Mouse (Mus musculus): ENCODE measurements around the gene Noct.

Noct gene

DNA sequence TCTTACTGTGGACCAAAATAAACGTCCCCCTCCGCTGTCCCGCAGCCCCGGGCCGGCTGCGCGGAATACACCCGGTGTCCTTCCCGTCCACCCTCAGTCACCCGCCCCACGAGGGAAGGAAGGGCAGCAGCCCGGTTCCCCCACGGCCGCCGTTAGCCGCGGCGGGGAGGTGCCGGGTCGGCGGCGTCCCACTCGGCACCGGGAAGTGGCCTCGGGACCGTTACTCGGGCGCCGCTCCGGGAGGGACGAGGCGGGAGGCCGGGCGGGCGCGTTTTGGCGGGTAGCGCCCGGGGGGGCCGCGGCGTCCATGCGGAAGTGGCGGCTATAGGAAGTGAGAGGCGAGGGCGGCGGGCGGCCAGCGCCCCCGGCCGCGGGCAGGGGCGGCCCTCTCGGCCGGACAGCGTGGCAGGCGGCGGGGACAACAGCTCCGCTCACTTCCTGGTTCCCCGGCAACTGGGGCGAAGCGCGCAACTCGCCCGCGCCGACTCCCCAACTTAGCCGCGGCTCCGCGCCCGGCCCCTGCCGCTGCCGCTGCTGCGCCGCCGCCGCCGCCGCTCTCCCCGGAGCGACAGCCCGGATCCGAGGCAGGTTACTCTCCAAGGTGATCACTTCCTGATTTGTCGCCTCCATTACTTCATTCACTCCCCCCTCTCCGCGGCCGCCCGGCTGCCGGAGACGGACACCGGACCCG is 52.3 kb downstream of the Noct start:
- peak; percentile 75 for DNase-seq (ENCODE audit: low read depth, low spot score)

DNA sequence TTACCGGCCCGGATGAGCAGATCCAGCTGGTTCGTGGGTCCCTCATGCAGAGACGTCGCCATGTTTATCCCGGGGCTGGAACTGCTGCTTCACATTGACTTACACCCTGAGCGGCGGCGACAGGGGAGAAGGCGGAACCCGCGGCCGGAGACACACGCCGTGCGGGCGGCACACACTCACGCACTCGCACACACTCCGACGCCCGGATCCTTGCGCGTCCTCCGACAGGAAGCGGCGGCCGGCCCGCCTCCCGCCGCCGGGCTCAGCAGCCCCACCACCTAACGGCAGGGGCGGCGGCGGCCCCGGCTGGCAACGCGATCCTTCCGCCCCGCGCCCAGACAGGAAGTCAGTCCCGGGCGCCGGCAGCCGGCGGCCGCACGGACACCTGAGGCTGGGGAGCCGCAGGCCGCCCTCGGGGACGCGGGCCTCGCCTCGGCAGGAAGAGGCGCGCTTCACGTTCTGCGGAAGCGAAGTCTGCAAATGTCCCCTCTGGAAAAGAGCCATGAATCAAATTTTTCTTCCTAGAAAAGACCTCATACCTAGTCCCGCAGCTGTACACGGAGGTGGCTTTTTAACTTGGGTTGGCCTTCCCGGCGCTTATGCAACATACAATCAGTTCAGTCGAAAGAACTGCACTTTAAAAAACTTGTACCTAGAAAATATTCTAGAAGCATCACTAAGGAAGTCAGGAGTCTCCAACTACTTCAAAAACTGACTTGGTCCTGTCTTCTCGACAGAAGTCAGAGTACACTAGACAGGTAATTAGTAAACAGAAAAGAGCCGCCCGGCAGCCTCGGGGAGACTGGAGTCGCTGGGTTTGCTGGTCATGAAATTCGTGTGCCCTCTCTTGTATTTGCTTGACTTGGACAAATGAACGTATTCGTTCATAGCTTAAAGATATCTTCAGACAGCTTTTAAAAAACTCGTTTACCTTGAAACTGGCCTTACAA is 53.2 kb downstream of the Noct start:
- peak; percentile 94 for DNase-seq (ENCODE audit: low read depth, low spot score)

DNA sequence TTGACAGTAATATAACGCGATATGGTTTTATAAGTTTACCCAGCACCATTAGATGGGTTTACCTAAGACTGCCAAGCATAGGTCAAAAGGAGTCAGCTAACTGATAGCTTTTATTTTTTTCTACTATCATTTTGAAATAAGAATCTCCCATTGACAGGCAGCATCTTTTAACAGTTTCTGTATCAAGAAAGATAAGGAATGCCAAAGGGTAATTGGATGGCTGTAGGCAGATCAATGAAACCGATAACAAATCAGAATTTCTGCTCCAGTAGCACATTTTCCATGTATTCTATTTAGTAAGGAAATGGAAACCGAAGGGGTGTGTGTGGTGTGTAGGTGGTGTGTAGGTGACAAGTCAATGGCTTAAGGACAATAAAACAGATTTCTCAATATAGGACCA is 54.2 kb downstream of the Noct start:
- no peak for DNase-seq (ENCODE audit: low read depth, low spot score)

DNA sequence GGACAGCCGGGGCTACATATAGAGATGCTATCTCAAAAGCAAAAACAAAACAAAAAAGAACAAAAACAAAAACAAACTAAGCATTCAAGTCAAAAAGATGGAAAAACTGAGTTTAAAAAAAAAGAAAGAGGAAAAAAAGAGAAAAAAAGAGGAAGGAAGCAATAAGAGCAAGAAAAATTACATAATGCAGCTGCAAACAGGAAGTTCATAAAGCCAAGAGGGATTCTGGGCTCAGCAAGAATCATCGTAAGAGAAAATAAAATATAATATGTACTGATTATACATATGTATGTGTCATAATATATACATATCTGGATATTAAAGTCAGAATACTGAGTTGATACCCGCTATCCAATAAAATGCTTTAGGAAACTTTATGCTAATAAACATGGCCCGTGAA is 57.5 kb downstream of the Noct start:
- DNase-seq (ENCODE audit: low read depth, low spot score): no peak

DNA sequence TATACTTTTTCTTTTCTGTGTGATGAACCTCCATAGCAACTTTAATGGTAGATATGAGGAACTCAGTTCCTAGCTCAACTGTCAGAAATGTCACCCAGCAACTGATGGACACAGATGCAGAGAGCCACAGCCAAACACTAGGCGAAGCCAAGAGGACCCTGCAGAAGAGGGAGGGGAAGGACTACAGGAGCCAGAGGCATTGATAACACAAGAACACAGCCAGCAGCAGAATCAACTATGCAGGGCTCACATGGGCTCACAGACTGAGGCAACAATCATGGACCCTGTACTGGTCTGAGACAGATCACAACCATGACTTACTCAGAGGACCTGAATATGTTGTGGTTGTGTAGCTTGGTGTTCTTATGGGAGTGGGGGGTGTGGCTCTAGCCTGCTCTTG is 60.1 kb downstream of the Noct start:
- no peak for DNase-seq (ENCODE audit: low read depth, low spot score)

DNA sequence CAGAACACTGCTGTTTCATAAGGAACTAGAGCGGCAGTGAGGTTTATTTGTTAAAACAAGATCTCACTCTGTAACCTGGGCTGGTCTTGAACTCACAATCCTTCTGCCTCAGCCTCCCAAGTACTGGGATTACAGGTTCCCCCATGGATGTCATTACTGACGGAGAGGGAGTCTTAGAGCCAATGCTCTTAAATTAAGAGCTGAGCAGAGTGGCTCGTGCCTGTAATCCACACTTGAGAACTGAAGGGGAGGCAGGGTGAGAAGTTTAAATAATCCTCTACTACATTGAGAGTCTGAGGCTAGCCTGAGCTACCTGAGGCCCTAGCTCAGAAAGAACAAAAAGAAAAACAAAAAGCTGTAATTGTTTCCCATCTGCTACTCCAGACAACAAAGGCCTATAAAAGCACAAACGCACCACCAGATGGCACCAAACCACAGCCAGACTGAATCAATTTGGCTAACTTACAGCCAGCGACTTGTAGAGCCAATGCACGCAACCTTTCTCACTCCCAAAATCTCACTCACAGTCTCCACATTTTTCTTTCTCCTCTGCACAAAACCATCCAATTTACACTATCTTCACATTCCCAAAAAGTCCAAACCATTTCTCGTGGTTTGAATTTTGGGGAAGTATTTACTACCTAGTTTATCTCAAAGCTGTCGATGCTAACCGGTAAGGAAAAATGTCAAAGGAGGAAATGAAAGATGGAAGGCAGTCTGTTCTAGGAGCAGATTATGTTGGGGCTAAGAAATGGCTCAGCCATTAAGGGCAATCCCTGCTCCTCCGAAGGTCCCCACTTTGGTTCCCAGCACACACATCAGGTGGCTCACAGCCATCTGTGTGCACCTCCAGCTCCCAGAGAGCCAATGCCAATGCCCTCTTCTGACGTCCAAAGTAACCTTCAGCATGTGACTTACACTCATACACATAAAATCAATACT is 64.9 kb downstream of the Noct start:
- DNase-seq (ENCODE audit: low read depth, low spot score): peak; percentile 79

DNA sequence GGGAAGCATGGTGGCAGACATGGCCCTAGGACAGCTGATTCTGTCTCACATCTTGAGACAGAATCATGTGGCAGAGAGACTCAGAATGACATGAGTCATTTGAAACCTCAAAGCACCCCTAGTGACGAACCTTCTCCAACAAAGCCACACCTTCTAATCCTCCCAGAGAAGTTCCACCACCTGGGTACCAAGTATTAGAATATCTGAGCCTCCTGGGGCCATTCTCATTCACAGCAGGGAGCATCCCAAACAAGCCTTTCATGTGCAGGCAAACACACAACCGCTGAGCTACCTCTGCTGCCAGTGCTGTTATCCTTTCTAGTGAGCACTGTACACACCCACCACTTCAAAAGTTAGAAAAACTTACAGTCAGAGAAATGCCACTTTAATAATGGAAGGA is 70.0 kb downstream of the Noct start:
- no peak for DNase-seq (ENCODE audit: low read depth, low spot score)

DNA sequence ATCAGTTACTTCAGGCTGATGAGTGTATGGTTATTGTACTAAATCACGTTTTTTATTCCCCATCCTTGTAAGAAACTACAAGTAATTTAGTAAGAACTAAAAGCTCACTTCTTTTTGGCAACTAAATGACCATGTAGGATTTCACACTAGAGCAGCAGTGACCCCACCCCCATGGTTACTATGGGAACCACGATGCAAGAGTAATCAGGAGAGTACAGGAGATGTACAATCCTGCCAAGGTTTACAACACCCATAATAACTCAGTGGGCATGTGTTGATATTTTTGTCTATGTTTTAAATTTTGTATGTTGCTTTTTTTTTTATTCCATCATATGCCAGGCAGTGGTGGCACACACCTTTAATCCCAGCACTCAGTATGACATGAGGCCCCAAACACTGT is 71.0 kb downstream of the Noct start:
- DNase-seq (ENCODE audit: low read depth, low spot score): no peak

DNA sequence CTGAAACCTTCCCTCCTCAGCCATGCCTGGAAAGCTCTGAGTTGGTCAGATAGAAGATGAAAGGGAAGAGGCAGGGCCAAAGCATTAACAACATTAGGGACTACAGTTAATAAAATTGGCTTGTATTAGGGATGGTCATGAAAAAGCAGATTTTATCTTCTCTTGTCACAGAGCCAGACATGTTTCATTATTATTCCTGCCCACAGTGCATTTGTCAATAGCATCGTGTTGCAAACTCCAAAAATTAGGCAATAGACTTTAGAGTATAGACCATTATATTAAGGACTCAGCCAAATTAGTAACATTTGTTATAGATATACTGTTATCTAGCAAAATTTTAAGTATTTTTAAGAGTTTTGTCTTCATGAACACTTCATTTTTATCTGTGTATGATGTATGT is 72.5 kb downstream of the Noct start:
- DNase-seq (ENCODE audit: low read depth, low spot score): no peak
